In the genomic region with DNA sequence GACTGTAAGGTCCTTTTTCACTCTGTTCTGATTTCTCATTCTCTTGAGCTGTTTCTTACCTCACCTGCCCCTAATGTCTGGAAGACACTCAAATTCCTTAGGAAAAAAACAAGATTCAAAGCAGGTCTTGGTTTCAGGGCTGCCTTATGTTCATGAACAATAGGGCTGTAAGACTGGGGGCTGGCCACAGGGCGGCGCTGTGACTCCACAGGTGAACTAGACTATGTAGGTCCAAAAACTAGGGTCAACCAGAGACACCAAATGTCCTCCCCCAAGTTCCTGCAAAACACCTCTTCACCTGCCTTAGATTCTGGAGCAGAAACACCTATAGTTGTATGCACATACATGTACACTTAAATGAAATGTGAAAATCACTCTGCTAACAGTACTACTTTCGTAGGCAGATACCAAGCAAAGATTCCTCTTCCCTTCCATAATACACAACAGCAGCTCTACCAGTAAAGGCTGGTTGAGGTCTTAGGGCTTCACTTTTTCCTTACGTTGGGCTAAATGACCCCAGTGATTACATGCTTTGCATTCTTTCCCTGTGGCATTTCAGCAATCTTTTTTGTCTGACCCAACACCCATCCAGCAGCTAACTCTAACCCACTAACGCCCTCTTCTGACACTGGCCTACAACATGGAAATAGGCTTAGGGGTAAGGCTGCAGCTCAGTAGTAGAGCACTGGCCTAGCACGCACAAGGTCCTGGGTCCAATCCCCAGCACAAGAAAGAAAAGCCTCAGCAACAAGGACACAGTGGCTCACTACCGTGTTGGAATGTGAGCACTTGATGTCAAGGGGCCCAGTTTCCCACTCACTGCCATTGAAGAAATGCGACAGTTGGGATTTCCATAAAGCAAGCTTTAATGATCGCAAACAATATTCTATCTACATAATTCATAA, we compare ENCODE assay signal across 8 mouse cellular contexts. TPM values are rescaled to one million over a fixed set of nuclear protein-coding genes. Genes with fewer than 3 reads are reported as not detected.
DNase-seq lines count a peak whose midpoint lies in the region; ATAC-seq and TF ChIP-seq lines count a peak whose summit lies in the region.

No protein-coding gene starts in this region.

- no peak overlapping the region for H3K4me3 ChIP-seq in liver, embryonic 12.5 days
- no peak overlapping the region for H3K4me3 ChIP-seq in heart, adult 2 months
- H3K4me3 ChIP-seq in kidney, adult 2 months (ENCODE audit: insufficient read depth, low read depth, low read length): no peak overlapping the region
- no peak overlapping the region for H3K4me3 ChIP-seq in liver, adult 2 months (ENCODE audit: insufficient read depth, low read depth, low read length)
- H3K4me3 ChIP-seq in neural tube, embryonic 11.5 days (ENCODE audit: low read depth, low read length): no peak overlapping the region
- H3K4me3 ChIP-seq in stomach, embryonic 15.5 days (replicated peaks): no peak overlapping the region

- DNase-seq in liver: peak; percentile 83
- DNase-seq in embryo, embryonic 10.5 days (ENCODE audit: low spot score): peak; percentile 85
- peak; percentile 74 to 88 for DNase-seq in heart, adult 2 months
- DNase-seq in kidney, adult 2 months: peak; percentile 75
- peak; percentile 71 for DNase-seq in liver, adult 2 months (ENCODE audit: extremely low read depth, low read depth, low spot score)
- peak; percentile 80 for DNase-seq in neural tube, embryonic 11.5 days (ENCODE audit: low spot score)

- intact Hi-C loops in heart, adult 2 months (cut with DNase I): loop anchor here (1.0 to 10.0 kb wide), 5 partner anchors 27 to 292 kb away; a partner anchor contains a TSS

- no peak overlapping the region for H3K27ac ChIP-seq in liver, embryonic 12.5 days
- no peak overlapping the region for H3K27ac ChIP-seq in heart, adult 2 months
- no peak overlapping the region for H3K27ac ChIP-seq in kidney, adult 2 months (ENCODE audit: insufficient read depth, low read depth, low read length)
- H3K27ac ChIP-seq in liver, adult 2 months (replicated peaks; ENCODE audit: insufficient read depth, low read depth, low read length): peak overlapping the region; percentile 66
- no peak overlapping the region for H3K27ac ChIP-seq in neural tube, embryonic 11.5 days (ENCODE audit: low read depth, low read length)
- H3K27ac ChIP-seq in stomach, embryonic 15.5 days: 0 out of 2 replicates have a peak overlapping the region, but pooled peaks have one; percentile 9

- no peak overlapping the region for H3K4me2 ChIP-seq in liver, embryonic 12.5 days
- H3K4me2 ChIP-seq in neural tube, embryonic 11.5 days (ENCODE audit: low read depth): no peak overlapping the region
- no peak overlapping the region for H3K4me2 ChIP-seq in stomach, embryonic 15.5 days

- 55% methylated on average over 9 of the region's 9 CpGs for WGBS in liver, embryonic 12.5 days (ENCODE audit: insufficient replicate concordance)
- WGBS in heart, adult 2 months: 49% methylated on average over 9 of the region's 9 CpGs
- WGBS in kidney, adult 2 months: 58% methylated on average over 9 of the region's 9 CpGs
- WGBS in liver, adult 2 months: 33% methylated on average over 9 of the region's 9 CpGs
- WGBS in neural tube, embryonic 11.5 days: 62% methylated on average over 9 of the region's 9 CpGs
- WGBS in stomach, embryonic 15.5 days: 47% methylated on average over 9 of the region's 9 CpGs

- peak; percentile 91 for TF ChIP-seq EP300 in heart, adult 2 months (IDR thresholded peaks at IDR 0.05; ENCODE audit: insufficient read depth, low read depth, low read length)

- no peak for TF ChIP-seq POLR2A in heart, adult 2 months (IDR thresholded peaks at IDR 0.05; ENCODE audit: insufficient read depth, low read depth, low read length)
- TF ChIP-seq POLR2A in kidney, adult 2 months (IDR thresholded peaks at IDR 0.05; ENCODE audit: low read depth, low read length): no peak
- no peak for TF ChIP-seq POLR2A in liver, adult 2 months (IDR thresholded peaks at IDR 0.05; ENCODE audit: extremely low read depth, insufficient read depth, low read length)

- no peak for ATAC-seq in liver, embryonic 12.5 days
- peak; percentile 65; the same call in 1 of the 2 replicates for ATAC-seq in neural tube, embryonic 11.5 days (ENCODE audit: insufficient read depth, low FRiP score, low TSS enrichment)
- ATAC-seq in stomach, embryonic 15.5 days (ENCODE audit: insufficient read depth, low FRiP score, low read depth): peak; percentile 67; the same call in 1 of the 2 replicates

- peaks cover 28% of the 10 kb centered on the region for H3K4me1 ChIP-seq in liver, embryonic 12.5 days
- 0 out of 2 replicates have a peak, but pooled peaks cover 2% of the 10 kb centered on the region for H3K4me1 ChIP-seq in heart, adult 2 months (ENCODE audit: control insufficient read depth, insufficient read depth, low read length)
- no peaks in the 10 kb centered on the region for H3K4me1 ChIP-seq in kidney, adult 2 months (ENCODE audit: control insufficient read depth, insufficient read depth, low read length)
- H3K4me1 ChIP-seq in liver, adult 2 months (ENCODE audit: control insufficient read depth, insufficient read depth, low read length): peaks cover 31% of the 10 kb centered on the region
- H3K4me1 ChIP-seq in neural tube, embryonic 11.5 days (ENCODE audit: control insufficient read depth, insufficient read depth, low read length): no peaks in the 10 kb centered on the region
- H3K4me1 ChIP-seq in stomach, embryonic 15.5 days: 0 out of 2 replicates have a peak, but pooled peaks cover 3% of the 10 kb centered on the region

- H3K9ac ChIP-seq in liver, embryonic 12.5 days: no peak overlapping the region
- no peak overlapping the region for H3K9ac ChIP-seq in heart, adult 2 months (ENCODE audit: low read depth, low read length)
- H3K9ac ChIP-seq in liver, adult 2 months (ENCODE audit: low read depth, low read length): no peak overlapping the region; the same call in 1 of the 2 replicates
- H3K9ac ChIP-seq in neural tube, embryonic 11.5 days (ENCODE audit: low read length): no peak overlapping the region
- no peak overlapping the region for H3K9ac ChIP-seq in stomach, embryonic 15.5 days

- H3K36me3 ChIP-seq in liver, embryonic 12.5 days: no peaks in the 10 kb centered on the region
- H3K36me3 ChIP-seq in heart, adult 2 months (ENCODE audit: control insufficient read depth, insufficient read depth, low read length): peaks cover 2% of the 10 kb centered on the region; the same call in 1 of the 2 replicates
- H3K36me3 ChIP-seq in kidney, adult 2 months (ENCODE audit: control insufficient read depth, insufficient read depth, low read length): no peaks in the 10 kb centered on the region
- H3K36me3 ChIP-seq in liver, adult 2 months (ENCODE audit: control insufficient read depth, insufficient read depth, low read length): peaks cover 36% of the 10 kb centered on the region
- no peaks in the 10 kb centered on the region for H3K36me3 ChIP-seq in neural tube, embryonic 11.5 days (ENCODE audit: control insufficient read depth, insufficient read depth, low read length)
- 0 out of 2 replicates have a peak, but pooled peaks cover 4% of the 10 kb centered on the region for H3K36me3 ChIP-seq in stomach, embryonic 15.5 days

- H3K9me3 ChIP-seq in liver, embryonic 12.5 days (replicated peaks): no peaks in the 10 kb centered on the region
- no peaks in the 10 kb centered on the region for H3K9me3 ChIP-seq in neural tube, embryonic 11.5 days (ENCODE audit: control insufficient read depth, low read length)
- no peaks in the 10 kb centered on the region for H3K9me3 ChIP-seq in stomach, embryonic 15.5 days

- H3K27me3 ChIP-seq in liver, embryonic 12.5 days (replicated peaks): 0 out of 2 replicates have a peak, but pooled peaks cover 3% of the 10 kb centered on the region
- no peaks in the 10 kb centered on the region for H3K27me3 ChIP-seq in heart, adult 2 months (ENCODE audit: control insufficient read depth, insufficient read depth, low read length)
- H3K27me3 ChIP-seq in kidney, adult 2 months (replicated peaks; ENCODE audit: control insufficient read depth, insufficient read depth, low read length): no peaks in the 10 kb centered on the region
- no peaks in the 10 kb centered on the region for H3K27me3 ChIP-seq in liver, adult 2 months (ENCODE audit: control insufficient read depth, insufficient read depth, low read length)
- no peaks in the 10 kb centered on the region for H3K27me3 ChIP-seq in neural tube, embryonic 11.5 days (ENCODE audit: control insufficient read depth, insufficient read depth, low read length)
- no peaks in the 10 kb centered on the region for H3K27me3 ChIP-seq in stomach, embryonic 15.5 days (replicated peaks)

- no peak; the same call in 1 of the 2 replicates for TF ChIP-seq CTCF in heart, adult 2 months (IDR thresholded peaks at IDR 0.05)
- TF ChIP-seq CTCF in kidney, adult 2 months (conservative IDR thresholded peaks at IDR 0.05; ENCODE audit: insufficient read depth, insufficient read length, low read depth, low read length): peak; percentile 95
- TF ChIP-seq CTCF in liver, adult 2 months (IDR thresholded peaks at IDR 0.05; ENCODE audit: low read depth, low read length): peak; percentile 95

- H3K79me2 ChIP-seq in heart, adult 2 months (replicated peaks; ENCODE audit: control insufficient read depth, insufficient read depth, low read length): no peaks in the 10 kb centered on the region
- H3K79me2 ChIP-seq in liver, adult 2 months (ENCODE audit: control insufficient read depth, insufficient read depth, low read length): no peaks in the 10 kb centered on the region

RNA-seq across cellular contexts. Expression of a gene that starts 10.4 kb away (rescaled TPM):
- polyA plus RNA-seq in liver, embryonic 12.5 days (2016; fragmentation: Nextera tagmentation; extraction: Ambion mirVana): 0.06 and 0.11 TPM in 2 replicates
- under 1 TPM; 0.16 to 0.25 TPM for total RNA-seq in heart, adult 2 months (2021)
- polyA plus RNA-seq in heart, adult 2 months (2012; rRNA removed): 0.53 and 1.7 TPM in 2 replicates
- polyA plus RNA-seq in kidney, adult 2 months (2012; rRNA removed): 0.45 and 0.52 TPM in 2 replicates
- 0.65 and 1.4 TPM in 2 replicates for total RNA-seq in liver, adult 2 months (2014; rRNA removed)
- 1.1 and 1.8 TPM in 2 replicates for polyA plus RNA-seq in liver, adult 2 months (2012; rRNA removed)
- polyA plus RNA-seq in neural tube, embryonic 11.5 days (2014; fragmentation: Nextera tagmentation; extraction: Ambion mirVana): 0.23 and 0.40 TPM in 2 replicates
- polyA plus RNA-seq in stomach, embryonic 15.5 days (2015; fragmentation: Nextera tagmentation; extraction: Ambion mirVana): 0.73 and 0.98 TPM in 2 replicates

RNA-seq across cellular contexts. Expression of a gene that starts 10.9 kb away (rescaled TPM):
- 17.0 and 17.3 TPM in 2 replicates for polyA plus RNA-seq in liver, embryonic 12.5 days (2016; fragmentation: Nextera tagmentation; extraction: Ambion mirVana)
- 1,000 to 10,000 TPM; 1,274 to 1,571 TPM for total RNA-seq in heart, adult 2 months (2021)
- polyA plus RNA-seq in heart, adult 2 months (2012; rRNA removed): 2,120 and 2,574 TPM in 2 replicates
- polyA plus RNA-seq in kidney, adult 2 months (2012; rRNA removed): 220 and 235 TPM in 2 replicates
- total RNA-seq in liver, adult 2 months (2014; rRNA removed): 1,230 and 1,535 TPM in 2 replicates
- 1,907 and 2,831 TPM in 2 replicates for polyA plus RNA-seq in liver, adult 2 months (2012; rRNA removed)
- 8.2 and 10.4 TPM in 2 replicates for polyA plus RNA-seq in neural tube, embryonic 11.5 days (2014; fragmentation: Nextera tagmentation; extraction: Ambion mirVana)
- 73.7 and 81.7 TPM in 2 replicates for polyA plus RNA-seq in stomach, embryonic 15.5 days (2015; fragmentation: Nextera tagmentation; extraction: Ambion mirVana)

RNA-seq across cellular contexts. Expression of a gene that starts 15.2 kb away (rescaled TPM):
- polyA plus RNA-seq in liver, embryonic 12.5 days (2016; fragmentation: Nextera tagmentation; extraction: Ambion mirVana): not detected in 2 replicates
- total RNA-seq in heart, adult 2 months (2021): not detected
- polyA plus RNA-seq in heart, adult 2 months (2012; rRNA removed): 0.16 and 0.32 TPM in 2 replicates
- polyA plus RNA-seq in kidney, adult 2 months (2012; rRNA removed): not detected in 2 replicates
- total RNA-seq in liver, adult 2 months (2014; rRNA removed): not detected in 2 replicates
- polyA plus RNA-seq in liver, adult 2 months (2012; rRNA removed): not detected in 2 replicates
- polyA plus RNA-seq in neural tube, embryonic 11.5 days (2014; fragmentation: Nextera tagmentation; extraction: Ambion mirVana): not detected in 2 replicates
- polyA plus RNA-seq in stomach, embryonic 15.5 days (2015; fragmentation: Nextera tagmentation; extraction: Ambion mirVana): not detected in 2 replicates

RNA-seq across cellular contexts. Expression of a gene that starts 18.4 kb away (rescaled TPM):
- 19.6 and 20.4 TPM in 2 replicates for polyA plus RNA-seq in liver, embryonic 12.5 days (2016; fragmentation: Nextera tagmentation; extraction: Ambion mirVana)
- 10 to 100 TPM; 20.1 to 20.7 TPM for total RNA-seq in heart, adult 2 months (2021)
- polyA plus RNA-seq in heart, adult 2 months (2012; rRNA removed): 21.1 and 24.8 TPM in 2 replicates
- polyA plus RNA-seq in kidney, adult 2 months (2012; rRNA removed): 24.0 and 27.6 TPM in 2 replicates
- total RNA-seq in liver, adult 2 months (2014; rRNA removed): 14.0 and 23.2 TPM in 2 replicates
- polyA plus RNA-seq in liver, adult 2 months (2012; rRNA removed): 18.2 and 21.0 TPM in 2 replicates
- polyA plus RNA-seq in neural tube, embryonic 11.5 days (2014; fragmentation: Nextera tagmentation; extraction: Ambion mirVana): 58.8 and 58.9 TPM in 2 replicates
- polyA plus RNA-seq in stomach, embryonic 15.5 days (2015; fragmentation: Nextera tagmentation; extraction: Ambion mirVana): 50.7 and 57.7 TPM in 2 replicates

RNA-seq across cellular contexts. Expression of a gene that starts 19.5 kb away (rescaled TPM):
- polyA plus RNA-seq in liver, embryonic 12.5 days (2016; fragmentation: Nextera tagmentation; extraction: Ambion mirVana): not detected in 2 replicates
- total RNA-seq in heart, adult 2 months (2021): not detected
- not detected in 2 replicates for polyA plus RNA-seq in heart, adult 2 months (2012; rRNA removed)
- not detected in 2 replicates for polyA plus RNA-seq in kidney, adult 2 months (2012; rRNA removed)
- not detected in 2 replicates for total RNA-seq in liver, adult 2 months (2014; rRNA removed)
- 0.22 and 0.24 TPM in 2 replicates for polyA plus RNA-seq in liver, adult 2 months (2012; rRNA removed)
- not detected in 2 replicates for polyA plus RNA-seq in neural tube, embryonic 11.5 days (2014; fragmentation: Nextera tagmentation; extraction: Ambion mirVana)
- not detected in 2 replicates for polyA plus RNA-seq in stomach, embryonic 15.5 days (2015; fragmentation: Nextera tagmentation; extraction: Ambion mirVana)

Comparison
In these comparisons a context has a peak if more than half of its experiments do, and no peak if none do; other contexts are left out.
1. H3K27ac ChIP-seq: peak in liver, adult 2 months (single experiment) and stomach, embryonic 15.5 days (single experiment); none in liver, embryonic 12.5 days (single experiment), heart, adult 2 months (single experiment), kidney, adult 2 months (single experiment) and neural tube, embryonic 11.5 days (single experiment).
2. Peak in every context shown above with its lines, with median percentiles within 50 percentile points of each other: DNase-seq.